Mouse (Mus musculus) right cerebral cortex, adult 18-20 months (tissue): ENCODE results near the gene Myl6.
A peak's percentile ranks its signal among the peaks of the same experiment; 100 is the strongest.

ENCODE experiments used
- DNase-seq: peaks from one replicate; pipeline ENCODE4 v3.0.0; 2022; ENCODE audit warnings: mixed read lengths

The Myl6 gene

GRCm38 (mm10) chr10:128488776-128489175 lies 5.2 kb downstream of the Myl6 start:
- no peak for DNase-seq

DNA sequence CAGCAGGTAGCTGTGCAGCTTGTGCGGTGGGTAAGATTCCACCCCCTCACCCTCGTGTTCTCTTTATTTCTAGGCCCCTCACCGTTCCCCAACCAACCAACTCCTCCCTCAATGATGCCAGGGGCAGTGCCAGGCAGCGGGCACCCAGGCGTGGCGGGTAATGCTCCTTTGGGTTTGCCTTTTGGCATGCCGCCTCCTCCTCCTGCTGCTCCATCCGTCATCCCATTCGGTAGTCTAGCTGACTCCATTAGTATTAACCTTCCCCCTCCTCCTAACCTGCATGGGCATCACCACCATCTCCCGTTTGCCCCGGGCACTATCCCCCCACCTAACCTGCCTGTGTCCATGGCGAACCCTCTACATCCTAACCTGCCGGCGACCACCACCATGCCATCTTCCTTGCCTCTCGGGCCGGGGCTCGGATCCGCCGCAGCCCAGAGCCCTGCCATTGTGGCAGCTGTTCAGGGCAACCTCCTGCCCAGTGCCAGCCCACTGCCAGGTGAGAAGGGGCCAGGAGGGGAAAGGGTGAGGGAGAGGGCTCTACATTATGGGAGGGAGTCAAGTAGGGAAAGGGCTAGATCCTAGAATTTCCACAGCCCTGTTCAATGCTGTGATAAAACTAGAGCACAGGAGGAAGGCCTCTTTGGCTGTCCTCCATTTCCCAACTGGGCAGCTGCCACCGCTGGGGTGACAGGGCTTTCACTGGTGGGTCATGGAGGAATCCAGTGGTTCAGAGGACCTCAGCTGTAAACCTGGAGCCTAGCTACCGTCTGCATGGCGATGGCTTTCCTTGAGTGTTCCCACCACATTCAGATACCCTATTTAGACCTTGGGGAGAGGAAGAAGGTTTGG lies 5.9 kb downstream of the Myl6 start:
- DNase-seq = no peak

GRCm38 (mm10) chr10:128486370-128486769 lies 7.6 kb downstream of the Myl6 start:
- DNase-seq = no peak

DNA sequence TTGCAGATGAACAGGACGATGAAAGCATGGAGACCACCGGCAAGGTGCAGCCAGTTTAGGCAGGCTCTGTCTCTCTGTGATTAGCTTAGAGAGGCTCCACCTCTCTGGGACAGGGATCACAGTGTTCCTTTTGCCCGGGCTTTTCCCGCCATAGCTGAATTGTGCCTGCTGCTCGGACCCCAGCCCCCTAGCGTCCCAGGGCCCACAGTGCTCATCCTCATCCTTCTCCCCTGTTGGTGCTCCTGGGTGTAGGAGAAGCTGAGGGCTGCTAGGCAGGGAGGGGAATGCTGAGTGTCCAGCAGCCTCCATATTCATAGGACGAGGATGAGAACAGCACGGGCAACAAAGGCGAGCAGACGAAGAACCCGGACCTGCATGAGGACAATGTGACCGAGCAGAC lies 19.6 kb downstream of the Myl6 start:
- no peak for DNase-seq

DNA sequence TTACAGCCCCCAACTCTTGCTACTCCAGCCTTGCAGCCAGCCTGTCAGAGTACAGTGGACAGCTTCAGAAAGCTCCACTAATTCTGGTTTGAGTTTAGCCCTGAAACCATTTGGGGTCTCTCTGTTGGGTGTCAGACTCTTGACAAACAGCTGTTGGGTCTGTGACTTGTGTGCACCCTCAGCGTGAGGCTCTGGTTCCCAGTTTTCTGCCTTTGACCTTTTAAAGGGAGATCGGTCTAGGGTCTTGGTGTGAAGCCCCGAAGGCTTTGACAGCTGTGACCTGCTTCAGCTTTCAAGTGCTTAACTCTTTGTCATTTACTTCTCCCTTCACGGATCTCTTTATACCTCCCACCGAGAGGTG lies 33.7 kb downstream of the Myl6 start:
- DNase-seq = no peak

- peak; percentile 35 for DNase-seq
Measured at GRCm38 (mm10) chr10:128459409-128460269, 34.3 kb downstream of the Myl6 start.

DNA sequence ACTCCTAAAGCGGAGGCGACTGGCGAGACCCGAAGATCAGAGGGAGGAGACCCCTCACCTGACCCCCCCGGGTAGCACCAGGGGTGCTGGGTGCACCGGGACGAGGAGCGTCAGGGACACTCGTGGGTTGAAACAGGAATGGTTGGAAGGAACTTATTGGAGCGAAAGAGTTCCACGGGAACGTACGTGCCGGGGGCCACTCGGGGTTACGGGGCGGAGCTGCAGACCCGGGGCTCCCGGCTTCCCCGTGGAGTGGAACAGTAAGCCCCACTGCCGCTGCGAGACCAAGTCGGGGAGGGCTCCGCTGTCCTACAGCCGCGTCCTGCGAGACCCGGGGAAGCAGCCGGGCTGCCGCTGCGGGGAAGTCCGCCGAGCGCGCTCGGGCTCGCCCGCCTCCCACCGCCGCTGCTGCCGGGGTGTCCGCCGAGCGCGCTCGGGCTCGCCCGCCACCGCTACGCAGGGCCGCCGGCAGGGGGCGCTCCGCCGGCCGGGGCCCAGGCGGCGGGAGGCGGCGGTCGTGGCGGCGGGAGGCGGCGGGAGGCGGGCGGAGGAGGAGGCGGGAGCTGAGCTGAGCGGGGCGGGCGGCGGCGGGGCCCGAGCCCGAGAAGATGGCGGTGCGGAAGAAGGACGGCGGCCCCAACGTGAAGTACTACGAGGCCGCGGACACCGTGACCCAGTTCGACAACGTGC lies 35.1 kb downstream of the Myl6 start, which contains the start of gene Smarcc2:
Smarcc2 (plus strand) TSS at position 530 of the 690 bp plus-strand sequence.
- DNase-seq = peak; percentile 85

DNA sequence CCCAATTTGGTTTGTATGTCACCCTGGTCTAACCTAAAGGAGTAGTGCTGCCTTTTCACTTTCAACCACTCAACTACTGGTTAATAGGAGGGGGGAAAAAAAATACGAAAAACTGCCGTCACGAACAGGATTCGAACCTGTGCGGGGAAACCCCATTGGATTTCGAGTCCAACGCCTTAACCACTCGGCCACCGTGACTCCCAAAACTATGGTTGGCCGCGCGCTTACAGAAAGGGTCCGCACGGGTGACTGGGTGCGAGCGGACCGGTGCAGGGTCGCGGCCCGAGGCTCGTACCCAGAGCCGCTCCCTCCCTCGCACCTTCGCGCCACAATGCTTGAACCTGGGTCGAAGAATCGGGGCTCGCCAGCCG lies 35.6 kb downstream of the Myl6 start:
- DNase-seq = peak; percentile 87

- DNase-seq = no peak
Measured at GRCm38 (mm10) chr10:128457676-128458075, 36.3 kb downstream of the Myl6 start.

DNA sequence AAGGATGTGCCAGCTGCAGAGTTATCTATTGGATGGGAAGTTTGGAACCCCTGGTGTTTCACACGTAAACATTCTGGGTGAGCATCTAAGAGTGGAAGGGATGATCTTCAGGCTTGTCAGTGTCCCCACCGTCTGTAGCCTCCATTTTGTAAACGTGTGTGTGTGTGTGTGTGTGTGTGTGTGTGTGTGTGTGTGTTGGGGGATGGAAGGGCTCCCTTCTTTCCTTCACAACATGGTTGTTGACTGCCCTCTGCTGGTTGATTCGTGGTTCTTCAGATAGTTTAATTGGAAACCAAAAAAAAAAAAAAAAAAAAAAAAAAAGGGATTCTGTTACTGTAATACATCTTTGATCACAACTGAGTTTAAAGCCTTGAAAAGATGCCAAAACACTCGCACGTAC lies 38.7 kb downstream of the Myl6 start:
- peak; percentile 71 for DNase-seq

DNA sequence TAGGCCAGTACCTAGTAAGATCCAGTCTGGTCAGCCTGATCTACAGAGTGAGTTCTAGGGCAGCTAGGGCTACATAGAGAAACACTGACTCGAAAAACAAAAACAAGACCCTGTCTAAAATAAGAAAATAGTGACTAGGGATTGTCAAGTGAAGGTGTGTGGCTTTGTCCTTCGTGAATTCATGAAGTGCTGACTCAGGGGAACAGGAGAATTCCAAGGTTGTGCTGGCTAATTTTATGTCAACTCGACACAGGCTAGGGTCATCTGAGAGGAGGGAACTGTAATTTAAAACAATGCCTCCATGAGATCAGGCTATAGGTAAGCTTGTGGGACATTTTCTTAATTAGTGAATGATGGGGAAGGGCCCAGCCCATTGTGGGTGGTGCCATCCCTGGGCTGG lies 39.5 kb downstream of the Myl6 start:
- no peak for DNase-seq

DNA sequence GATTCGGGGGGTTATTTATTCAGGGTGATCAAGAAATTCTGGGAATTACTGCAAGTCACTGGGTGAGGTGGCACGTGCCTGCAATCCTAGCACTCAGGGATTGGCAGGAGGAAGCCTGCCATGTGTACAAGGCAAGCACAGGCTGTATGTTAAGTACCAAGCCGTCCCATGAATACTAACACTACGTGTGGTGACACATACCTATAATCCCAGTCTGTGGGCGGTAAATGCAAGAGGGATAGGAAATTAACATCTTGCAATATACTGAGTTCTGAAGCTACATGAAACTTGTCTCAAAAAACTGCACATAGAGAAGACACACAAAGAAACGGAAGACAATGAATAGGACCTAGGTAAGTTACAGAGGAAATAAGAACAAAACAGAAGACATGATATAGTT lies 42.9 kb downstream of the Myl6 start:
- no peak for DNase-seq

DNA sequence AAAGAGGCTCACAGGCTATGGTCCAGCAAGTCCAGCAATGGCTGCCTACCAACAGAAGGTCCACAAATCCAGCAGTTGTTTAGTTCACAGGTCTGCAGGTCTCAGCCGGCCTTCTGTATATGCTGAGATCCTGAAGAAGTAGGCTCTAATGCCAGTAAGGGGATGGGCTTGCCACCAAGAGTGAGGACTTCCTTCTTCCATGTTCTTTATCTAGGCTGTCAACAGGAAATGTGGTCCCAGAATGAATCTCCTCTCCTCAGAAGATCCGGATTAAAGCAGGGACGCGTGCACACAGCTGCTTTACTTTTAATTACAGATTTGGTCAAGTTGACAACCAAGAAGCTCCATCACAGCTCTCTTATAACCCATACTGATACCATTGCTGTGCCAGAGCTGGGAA lies 48.5 kb downstream of the Myl6 start:
- no peak for DNase-seq

DNA sequence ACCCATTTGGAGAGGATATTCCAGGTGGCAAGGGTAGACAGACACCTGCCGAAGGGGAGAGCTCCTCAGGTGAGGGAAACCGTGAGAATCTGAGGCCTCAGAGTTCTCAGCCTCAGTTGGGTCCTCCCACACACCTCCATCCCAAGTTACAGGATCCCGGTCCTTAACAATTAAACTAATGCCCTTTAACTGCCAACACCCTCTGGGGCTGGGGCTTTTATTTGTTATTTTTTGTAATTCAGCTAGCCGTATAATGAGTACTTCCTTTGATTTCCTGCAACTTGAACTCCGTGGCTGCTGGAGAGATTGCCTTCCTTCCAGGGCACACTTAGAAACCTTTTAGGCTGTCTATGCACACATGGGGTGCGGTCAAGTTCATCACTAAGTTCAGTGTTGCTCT lies 49.6 kb downstream of the Myl6 start:
- DNase-seq = no peak

DNA sequence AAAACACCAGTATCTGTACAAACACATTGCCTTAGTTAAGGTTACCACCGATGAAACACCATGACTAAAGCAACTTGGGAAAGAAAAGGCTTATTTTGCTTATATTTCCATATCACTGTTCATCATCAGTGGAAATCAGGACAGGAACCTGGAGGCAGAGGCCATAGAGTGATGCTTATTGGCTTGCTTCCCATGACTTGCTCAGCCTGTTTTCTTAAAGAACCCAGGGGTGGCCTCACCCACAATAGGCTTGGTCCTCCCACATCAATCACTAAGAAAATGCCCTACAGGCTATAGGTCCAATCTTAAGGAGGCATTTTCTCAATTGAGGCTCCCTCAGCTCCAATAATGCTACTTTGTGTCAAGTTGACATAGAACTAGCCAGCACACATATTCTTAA lies 51.2 kb downstream of the Myl6 start:
- DNase-seq = no peak

- DNase-seq = no peak
Measured at GRCm38 (mm10) chr10:128441324-128442119, 52.4 kb downstream of the Myl6 start.
